Mouse (Mus musculus) kidney, adult 11 months (tissue): ENCODE results near the gene Cxcr5.

Experiments
- DNase-seq: peaks from one replicate; pipeline ENCODE4 v3.0.0; 2022

The Cxcr5 gene

DNA sequence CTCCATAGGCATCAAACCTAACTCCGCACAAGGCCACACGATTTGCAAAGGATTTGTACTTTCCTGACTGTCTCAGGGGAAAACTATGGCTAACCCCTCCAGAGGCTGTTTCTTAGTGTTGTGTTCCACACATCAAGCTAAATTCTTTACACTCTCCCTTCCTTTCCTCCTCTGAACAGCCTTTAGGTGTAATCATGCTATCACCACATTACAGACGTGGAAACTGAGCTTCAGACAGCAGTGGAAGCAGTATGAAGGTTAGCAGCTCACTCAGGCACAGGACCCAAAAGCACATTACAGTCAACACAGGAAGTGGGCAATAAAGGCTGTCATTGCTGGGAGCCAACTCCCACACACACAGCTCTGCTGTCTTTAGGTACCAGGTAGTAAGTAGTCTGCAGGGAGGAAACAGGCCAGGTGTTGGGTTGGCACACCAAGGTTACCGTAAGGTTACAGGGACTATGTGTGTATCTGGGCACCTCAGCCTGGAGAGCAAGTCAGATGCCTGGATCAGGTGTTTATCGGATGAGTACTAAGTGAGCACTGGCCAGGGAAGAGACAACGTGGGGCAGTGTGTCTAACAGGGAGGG is 28.6 kb downstream of the Cxcr5 start:
- DNase-seq, result no peak

DNA sequence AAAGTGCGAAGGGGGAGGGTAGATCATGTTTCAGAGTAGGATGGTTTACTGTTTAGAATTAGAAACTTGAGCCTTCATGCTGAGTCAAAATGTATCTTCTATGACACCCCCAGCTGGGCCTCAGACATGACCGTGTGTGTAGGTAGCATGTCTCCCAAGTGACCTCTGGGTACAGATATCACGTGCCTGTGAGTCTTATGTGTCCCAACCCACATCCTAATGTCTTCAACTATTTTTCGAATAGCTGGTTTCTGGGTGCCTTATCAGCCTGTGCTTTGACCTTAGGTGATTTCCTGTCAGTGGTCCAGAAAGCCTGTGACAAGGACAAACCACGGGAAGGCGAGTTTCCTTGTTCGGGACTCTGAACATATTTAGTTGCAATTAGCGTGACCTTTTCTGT is 33.3 kb downstream of the Cxcr5 start:
- DNase-seq, result no peak

DNA sequence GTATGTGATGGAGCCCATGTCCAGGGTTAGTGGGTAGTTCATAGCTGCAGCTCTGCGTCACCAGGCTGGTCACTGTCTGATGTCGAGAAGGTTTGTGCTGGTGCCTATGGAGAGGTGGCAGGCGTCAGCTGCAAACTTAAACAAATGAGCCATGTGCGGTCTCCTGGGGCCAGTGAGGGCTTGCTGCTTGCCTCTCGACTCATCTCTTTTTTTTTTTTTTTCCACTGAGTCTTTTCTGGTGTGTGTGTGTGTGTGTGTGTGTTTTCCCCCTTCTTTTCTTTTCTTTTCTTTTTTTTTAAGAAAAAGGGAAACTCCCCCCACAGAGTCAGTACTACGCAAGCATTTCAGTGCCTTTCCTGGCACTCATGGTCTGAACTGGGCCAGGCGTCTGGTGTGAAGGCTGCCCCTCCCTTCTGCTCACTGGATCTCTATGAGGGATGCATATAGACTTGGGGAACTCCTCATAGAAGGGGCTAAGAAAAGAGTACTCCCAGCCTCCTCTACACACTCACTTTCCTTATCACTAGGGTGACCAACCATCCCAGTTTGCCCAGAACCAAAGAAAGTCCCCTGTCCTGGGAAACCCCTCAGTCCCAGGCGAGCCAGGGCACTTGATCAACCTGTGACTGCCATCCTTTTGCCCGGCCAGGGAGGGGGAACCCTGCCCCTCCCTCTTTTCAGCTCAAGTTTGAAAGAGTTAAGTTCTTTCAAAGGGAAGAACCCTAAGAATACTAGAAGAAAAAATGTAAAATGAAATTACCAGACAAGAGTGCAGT is 35.2 kb downstream of the Cxcr5 start:
- DNase-seq, result no peak

DNA sequence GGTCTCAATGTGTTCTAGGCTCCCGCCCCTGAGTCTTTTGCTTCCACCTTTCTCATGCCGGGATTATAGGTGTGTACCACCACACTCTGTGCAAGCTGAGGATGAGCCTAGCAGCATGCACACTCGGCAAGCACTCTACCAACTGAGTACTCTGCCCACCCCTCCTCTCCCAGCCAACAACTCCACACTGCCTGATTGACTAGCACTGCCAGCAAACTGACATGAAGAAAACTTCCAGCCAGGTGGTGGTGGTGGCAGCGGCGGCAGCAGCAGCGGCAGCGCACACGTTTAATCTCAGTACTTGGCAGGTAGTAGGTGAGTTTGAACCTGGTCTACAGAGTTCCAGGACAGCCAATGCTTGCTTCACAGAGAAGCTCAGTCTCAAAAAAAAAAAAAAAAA is 36.1 kb downstream of the Cxcr5 start:
- no peak for DNase-seq

DNA sequence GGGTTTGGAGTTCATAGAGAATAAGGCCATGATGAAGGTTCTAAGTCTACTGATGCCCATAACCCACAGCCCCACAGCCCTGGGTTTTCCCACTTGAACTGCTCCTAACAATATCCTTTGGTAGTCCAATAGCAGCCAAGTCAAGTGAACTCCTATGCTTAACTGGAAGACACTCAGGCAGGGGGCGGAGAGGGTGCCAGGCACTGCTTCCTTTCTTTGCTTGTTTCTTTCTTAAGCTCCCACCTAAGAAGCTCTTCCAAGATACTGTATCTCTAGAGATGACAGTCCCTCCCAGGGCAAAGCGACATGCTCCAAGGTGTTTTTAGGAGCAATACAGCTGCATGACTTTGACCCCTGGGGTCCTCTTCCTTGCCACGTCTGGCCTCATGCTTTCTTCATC is 36.7 kb downstream of the Cxcr5 start:
- no peak for DNase-seq

DNA sequence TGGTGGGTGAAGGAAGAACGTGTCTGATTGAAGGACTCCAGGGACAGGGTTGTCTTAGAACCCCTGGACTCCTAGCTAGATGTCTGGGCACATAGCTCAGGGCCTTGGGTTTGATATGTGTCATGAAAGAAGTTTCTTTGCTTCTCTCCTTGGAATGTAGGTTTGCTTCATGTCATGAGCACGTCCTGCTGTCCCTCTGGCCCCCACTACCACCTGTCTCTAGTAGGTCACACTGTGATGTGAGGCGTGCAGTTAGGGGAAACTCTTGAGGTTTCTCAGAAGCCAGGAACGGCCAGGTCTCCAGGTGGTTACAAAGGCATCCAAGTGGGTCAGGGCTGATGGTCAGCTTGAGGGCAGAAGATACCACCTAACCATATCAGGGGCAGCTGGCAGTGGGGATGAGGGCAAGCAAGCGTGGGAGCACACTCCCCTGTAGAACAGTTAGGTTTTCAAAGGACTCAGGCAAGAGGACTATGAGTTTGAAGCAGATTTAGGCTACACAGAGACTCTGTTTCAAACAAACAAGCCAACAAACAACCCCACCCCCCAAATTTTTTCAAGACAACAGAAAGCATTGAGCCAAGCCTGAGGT is 37.3 kb downstream of the Cxcr5 start:
- no peak for DNase-seq

DNA sequence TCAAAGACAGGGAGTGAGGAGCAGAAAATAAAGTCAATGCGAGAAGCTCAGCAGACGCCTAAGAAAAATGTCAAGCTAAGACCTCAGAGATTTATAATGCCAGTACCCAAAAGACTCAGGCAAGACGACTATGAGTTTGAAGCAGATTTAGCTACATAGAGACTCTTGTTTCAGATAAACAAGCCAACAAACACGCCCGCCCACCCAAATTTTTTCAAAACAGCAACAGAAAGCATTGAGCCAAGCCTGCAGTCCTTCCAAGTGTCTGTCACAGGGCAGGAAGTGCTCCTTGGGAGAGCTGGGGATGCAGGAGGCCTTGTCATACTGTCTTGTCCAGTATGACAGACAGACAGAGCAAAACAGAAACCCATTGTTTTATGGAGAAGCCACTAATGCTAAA is 38.0 kb downstream of the Cxcr5 start:
- no peak for DNase-seq

DNA sequence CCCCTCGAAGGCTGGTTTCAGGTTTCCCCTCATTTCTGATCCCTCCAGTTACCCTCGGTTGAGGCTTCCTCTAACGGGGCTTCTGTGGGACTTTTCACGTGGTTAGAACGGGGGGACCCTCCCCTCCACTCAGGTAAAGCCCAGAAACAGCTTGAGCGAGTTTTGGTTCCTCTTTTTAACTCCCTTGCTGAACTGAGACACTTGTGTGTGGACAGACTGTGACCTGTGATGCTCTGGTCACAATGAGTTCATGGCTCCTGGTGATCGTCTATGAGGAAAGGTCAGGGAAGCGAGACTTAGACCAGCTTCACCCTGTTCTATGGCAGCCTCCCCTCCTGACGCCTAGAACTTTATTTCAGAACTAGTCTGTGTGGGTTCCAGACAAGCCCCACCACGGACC is 39.8 kb downstream of the Cxcr5 start:
- DNase-seq, result no peak

DNA sequence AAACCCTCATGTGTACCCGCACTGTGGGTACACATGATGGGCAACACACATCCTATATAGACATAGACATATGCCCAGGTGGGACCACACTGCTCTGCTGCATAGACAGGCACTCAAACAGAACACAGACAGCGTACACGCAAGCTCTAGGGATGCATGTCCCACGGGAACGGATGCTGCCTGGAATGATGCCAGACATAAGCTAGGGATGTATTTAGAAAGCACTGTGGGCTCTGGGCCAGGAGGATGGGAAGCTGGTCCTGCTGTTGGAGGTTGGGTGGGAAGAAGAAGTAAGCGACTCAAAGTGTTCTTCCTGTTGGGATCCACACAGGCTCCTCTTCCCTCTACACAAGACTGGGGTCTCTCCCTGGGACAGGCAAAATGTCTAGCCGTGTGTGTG is 43.6 kb downstream of the Cxcr5 start:
- DNase-seq, result no peak

DNA sequence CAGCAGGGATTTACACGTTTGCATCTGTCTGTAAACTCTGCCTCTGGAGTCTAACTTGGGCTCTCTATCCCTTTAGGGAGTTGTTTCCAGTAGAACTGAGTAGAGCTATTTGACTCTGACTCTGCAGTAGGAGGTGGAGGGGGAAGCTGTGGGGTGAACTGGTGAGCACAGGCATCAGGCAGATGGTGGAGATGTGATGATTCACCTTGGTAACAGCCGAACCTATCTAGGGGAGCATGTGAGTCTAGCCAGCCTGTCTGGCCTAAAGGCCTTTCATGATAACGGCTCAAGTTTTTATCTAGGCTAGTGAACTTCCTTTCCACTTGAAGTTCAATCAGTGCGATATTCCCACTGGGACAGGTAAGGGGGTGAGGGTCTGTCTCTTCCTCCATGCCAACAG is 44.3 kb downstream of the Cxcr5 start:
- no peak for DNase-seq

DNA sequence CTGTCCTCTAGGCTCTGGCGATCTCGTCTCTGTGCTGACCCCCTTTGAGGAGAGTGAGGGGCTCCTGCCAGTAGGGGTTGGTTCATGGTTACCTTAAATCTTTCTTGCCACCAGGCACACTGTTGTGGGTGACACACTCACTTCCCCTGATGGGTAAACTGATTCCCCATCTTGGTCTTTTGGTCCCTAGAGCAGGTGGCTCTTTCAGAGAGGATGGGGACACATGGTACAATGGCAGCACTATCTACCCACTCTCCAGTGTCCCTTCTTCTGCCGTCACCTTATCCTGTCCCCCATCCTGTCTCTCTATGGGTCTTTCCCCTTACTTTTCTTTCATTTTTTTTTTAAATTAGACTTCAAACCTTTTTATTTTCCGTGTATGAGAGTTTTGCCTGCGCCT is 45.8 kb downstream of the Cxcr5 start:
- no peak for DNase-seq

DNA sequence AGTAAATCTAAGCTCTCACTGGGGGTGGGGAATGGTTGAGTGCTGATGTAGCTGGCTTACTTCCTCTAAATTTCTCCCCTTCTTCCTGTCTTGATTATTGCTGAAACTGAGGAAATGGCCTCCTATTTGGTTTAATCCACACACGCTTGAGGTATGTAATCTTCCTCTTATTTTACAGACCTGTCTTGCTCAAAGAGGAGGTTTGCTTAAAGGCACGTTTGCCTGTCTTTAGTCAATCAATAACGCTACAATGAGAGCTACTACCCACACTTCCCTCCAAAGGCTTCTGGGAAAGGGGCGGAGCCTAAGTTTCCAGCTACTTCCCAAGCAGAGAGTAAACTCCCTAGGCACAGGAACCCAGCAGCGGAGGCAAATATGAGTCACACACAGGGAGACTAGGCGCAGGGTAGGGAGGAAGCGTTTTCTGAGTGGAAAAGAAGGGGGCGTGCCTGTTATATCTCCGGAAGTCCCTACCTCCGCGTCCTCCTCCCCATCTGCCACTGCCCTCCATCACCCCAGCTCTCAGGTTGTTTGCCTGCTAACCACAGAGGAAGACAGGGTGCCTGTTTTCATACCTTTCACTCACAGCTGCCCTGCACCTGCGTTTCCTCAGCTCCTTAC is 46.4 kb downstream of the Cxcr5 start:
- DNase-seq, result peak; percentile 83

DNA sequence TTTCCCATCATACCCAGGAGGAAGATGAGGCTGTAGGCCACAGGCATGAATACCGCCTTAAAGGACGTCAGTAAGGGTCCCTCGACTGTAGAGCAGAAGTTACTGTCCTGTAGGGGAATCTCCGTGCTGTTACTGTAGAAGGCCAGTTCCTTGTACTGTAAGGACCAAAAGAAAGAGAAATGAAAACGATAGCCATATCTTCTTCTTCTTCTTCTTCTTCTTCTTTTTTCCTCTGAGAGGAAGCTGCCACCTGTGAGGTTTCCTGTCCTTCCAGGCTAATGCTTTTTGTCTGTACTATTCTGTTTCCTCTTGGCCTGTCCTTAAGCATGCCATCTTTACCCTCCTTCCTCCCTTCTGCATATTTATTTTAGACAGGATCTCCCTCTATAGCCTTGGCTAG is 47.5 kb downstream of the Cxcr5 start:
- no peak for DNase-seq

DNA sequence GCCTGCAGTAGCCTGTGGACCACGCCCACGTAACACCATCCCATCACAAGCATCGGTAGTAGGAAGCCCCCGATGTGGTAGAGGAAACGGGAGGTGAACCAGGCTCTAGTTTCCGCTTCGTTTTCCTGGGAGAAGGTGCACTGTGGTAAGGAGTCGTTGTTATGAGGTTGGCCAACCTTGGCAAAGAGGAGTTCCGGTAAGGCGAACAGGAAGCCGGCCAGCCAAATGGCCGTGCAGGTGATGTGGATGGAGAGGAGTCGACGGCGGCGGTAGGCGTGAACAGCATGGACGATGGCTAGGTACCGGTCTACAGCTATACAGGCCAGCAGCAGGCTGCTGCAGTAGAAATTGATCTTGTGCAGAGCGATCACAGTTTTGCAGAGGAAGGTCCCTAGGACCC is 48.1 kb downstream of the Cxcr5 start:
- no peak for DNase-seq

DNA sequence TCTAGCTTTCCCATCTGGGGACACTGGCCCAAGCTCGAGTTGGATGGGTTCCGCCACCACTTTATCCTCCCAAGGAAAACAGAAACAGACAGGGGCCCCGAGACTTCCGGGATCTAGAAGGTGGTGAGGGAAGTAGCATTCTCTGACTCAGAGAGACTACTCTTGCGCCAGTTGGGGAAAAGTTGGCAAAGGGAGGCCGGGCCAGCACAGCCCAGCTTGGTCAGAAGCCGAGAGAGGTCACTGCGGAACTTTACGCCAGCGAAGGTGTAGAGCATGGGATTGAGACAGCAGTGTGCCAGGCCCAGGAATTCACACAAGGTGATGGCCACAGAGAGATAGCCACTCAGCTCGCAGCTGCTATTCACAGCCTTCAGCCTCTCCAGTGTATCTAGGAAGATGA is 48.6 kb downstream of the Cxcr5 start:
- DNase-seq, result peak; percentile 26

DNA sequence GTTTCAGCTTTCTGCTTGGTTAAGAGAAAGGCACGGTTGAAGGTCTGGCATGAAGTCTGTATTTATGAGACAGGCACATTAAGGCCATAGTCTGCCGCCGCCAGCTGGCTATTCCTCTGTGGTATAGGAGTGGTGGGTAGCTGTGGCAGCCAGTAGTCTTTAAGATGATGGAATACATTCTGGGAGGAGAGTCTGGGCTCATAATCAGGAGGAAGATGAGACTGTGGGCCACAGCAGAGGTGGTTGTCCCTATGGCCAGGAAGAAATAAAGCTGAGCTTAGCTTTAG is 49.0 kb downstream of the Cxcr5 start:
- DNase-seq, result no peak

DNA sequence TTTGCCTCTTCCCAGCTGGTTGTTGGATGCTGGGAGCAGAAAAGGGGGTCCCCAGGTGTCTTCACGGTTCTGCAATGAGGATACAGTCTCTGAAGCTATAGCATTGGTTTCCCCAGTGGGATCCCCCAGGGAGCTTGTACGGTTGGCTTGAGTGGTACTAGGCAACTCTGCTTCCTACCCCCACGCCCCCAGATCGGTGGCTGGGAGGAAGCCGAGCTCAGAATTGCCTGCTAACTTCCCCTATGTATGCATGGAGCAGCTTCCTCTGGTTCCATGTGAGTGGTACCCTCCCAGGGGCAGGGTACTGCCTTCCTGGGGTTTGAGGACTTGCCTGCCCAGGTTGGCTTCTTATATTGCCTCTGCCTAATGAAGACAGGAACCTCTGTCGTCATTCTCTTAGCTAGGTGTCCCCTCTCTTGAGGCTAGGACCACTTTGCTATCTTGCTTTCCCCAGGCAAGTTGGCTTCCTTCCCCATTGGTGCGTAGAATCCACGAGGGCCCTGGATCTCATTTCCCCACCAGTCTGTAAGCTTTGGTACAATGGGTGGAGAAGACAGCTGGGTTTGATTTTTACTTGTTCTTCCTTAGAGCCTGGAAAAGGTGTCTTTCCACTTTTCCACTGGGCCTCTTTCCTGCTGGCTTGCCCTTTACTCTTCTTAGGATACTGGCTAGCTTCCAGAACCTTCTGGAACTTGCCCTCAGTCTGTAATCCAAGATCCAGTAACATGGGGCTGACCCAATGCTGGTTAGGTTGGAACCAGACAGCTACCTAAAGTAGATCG is 49.6 kb downstream of the Cxcr5 start:
- DNase-seq, result peak; percentile 83

DNA sequence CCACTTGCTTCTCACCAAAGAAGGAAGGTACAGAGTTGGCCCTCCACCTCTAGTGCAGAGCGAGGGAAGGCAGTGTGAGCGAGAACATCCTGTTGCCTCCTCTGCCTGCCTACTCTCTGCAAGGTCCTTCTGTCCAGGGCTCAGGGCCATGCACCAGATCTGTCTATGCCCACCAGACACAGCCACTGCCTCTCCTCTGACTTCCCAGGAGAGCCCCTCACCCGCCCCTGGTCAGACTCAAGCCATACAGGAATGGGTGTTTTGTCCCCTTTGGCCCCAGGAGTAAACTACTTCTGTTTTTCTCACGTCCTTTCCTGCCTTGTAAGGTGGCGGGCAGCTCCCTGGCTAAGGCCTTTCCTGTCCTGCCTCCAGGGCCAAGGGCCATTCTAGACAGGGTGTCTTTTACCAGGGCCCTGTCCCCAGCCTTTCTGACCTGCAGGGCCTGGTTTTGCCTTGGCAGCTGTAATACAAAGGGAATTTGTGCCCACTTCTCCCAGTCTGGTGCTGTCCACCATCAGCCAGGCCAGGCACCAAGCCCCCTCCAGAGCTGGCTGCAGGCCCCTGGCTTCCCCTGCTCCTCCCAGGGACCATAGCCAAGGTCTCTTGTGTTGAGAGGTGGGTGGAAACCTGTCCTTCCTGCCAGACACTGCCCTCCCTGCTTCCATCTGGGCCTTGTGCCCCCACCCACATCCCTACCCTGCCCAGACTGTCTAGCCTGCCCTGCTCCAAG is 50.6 kb downstream of the Cxcr5 start:
- DNase-seq, result peak; percentile 47

DNA sequence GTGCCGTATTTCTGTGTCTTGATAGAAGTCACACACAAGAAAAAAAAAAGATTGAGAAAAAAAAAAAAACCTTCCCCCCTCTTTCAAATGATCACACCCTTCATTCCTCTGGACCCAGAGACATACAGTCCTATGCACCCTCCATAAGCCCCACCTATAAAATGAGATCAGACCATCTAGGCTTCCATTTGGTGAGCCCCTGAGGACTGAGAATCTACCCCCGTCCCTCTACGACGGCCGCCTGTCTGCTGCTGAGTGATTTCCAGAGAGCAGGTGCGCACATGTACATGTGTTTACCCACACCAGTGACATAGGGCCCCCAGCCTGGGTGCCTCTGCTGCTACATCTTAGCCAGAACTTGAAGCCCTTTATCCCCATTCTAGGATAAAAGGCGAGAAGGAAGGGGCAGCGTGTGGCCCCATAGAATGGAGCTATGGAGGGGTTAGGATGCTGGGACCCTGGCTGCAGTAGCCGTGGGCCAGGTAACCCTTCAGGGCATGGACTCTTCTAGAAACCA is 51.3 kb downstream of the Cxcr5 start:
- peak; percentile 15 for DNase-seq

DNA sequence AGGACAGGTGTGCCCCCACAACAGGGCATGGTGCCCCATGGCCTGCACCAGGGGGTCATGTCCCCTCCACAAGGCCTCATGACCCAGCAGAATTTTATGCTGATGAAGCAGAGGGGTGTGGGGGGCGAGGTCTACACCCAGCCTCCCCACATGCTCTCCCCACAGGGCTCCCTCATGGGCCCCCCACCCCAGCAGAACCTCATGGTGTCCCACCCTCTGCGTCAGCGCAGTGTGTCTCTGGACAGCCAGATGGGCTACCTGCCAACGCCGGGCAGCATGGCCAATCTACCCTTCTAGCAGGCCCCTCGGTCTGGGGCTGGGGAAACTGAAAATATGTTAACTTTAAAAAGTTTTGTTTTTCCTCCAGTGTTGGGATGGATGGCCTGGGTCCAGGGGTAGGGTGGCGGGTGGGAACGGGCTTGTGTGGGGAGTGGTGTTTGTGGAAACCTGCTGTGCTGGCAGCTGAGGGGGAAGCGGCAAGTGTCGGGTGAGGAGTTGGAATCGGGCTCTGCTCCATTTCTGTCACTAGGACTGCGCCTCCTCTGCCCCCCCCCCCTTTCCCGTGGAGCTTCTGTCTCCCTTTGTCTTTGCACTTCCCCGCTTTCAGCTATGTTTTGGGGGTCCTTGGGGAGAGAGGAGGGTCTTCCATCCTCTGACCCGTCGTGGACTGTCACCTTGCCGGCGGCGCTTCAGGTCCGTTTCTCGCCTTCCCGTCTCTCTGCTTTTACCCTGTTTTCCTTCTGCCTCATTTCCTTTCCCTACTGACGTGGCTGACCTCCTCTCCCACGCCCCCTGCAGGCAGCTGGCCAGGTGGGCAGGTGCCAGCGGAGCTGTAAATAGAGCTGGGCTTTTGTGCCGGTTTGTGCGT is 52.0 kb downstream of the Cxcr5 start:
- DNase-seq, result peak; percentile 88

DNA sequence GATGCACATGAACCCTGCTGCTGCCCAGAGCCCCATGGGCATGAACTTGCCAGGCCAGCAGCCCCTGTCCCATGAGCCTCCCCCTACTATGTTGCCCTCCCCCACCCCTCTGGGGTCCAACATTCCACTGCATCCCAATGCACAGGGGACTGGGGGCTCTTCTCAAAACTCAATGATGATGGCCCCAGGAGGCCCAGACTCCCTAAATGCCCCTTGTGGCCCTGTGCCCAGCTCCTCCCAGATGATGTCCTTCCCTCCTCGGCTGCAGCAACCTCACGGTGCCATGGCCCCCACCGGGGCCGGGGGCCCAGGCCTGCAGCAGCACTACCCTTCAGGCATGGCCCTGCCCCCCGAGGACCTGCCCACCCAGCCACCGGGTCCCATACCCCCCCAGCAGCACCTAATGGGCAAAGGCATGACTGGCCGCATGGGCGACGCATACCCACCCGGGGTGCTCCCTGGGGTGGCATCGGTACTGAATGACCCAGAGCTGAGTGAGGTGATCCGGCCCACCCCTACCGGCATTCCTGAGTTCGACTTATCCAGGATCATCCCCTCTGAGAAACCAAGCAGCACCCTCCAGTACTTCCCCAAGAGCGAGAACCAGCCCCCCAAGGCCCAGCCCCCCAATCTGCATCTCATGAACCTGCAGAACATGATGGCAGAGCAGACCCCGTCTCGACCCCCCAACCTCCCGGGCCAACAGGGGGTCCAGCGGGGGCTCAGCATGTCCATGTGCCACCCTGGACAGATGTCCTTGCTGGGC is 52.8 kb downstream of the Cxcr5 start:
- DNase-seq, result peak; percentile 19
